Mouse (Mus musculus): ENCODE data around the gene Ptprm.

GRCm38 (mm10) chr17:66761326-66762296, 592.6 kb downstream of the Ptprm start:
- no peak for TF ChIP-seq TAL1 (IDR thresholded peaks at IDR 0.05; ENCODE audit: low read length)
- TF ChIP-seq GATA1 (IDR thresholded peaks at IDR 0.05; ENCODE audit: low read length): no peak
